Mouse (Mus musculus) left cerebral cortex, postnatal 10 days (tissue): ENCODE results near the gene Scgb1b30. TPM values are rescaled to one million over a fixed set of nuclear protein-coding genes. Genes with fewer than 3 reads are reported as not detected.
A peak's percentile ranks its signal among the peaks of the same experiment; 100 is the strongest.
"Not testable (repeated sequence)": the region's sequence is repeated elsewhere in the genome, so short reads cannot be mapped to it uniquely, and the experiment has no call there.

Experiments used
- DNase-seq, 2 experiments: peaks; one replicate each; pipeline ENCODE4 v3.0.0; 2021 to 2022; ENCODE audit warnings: low spot score in 2 of 2, mixed read lengths in 1 of 2; ENCODE audit errors: extremely low spot score in 1 of 2
- intact Hi-C: fragments of 180-260 bp; cut with DNase I; formaldehyde crosslinking; loops from one replicate; pipeline ENCODE4 v1.15.1; 2025
- total RNA-seq, 2 experiments: library from RNA; stranded (reverse); gene quantifications; 2 replicates each; pipeline ENCODE4 v1.2.3; 2021

Gene Scgb1b30
- total RNA-seq, result not detected

DNA sequence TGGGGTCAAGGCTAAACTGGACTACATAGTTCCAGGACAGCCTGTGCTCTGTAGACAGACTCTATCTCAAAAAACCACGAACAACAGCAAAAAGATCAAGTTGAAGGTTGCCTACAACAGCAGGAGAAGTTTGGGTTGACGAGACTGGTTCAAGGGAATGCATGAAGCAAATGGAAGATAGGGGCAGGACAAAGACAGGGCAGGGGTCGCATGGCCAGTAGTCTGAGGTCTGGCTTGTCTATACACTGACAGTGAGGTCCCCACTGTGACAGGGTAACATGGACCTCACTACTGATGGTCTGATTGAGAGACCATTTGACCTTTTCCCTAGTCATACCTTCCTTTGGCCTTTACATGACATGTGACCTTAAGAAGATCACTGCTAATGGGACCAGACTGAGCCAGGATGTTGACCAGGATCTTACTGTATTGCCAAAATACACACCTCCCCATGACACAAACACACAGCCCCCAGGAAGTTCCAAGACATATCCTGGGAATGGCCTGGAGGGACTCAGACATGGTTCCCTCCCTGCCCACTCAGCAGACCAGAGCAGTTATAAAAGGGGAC lies at the start of gene Scgb1b30:
Gene Scgb1b30 (plus strand): TSS at position 521 of the 571 bp plus-strand sequence.
- DNase-seq, result no peak
- intact Hi-C loops, result no loop called here

DNA sequence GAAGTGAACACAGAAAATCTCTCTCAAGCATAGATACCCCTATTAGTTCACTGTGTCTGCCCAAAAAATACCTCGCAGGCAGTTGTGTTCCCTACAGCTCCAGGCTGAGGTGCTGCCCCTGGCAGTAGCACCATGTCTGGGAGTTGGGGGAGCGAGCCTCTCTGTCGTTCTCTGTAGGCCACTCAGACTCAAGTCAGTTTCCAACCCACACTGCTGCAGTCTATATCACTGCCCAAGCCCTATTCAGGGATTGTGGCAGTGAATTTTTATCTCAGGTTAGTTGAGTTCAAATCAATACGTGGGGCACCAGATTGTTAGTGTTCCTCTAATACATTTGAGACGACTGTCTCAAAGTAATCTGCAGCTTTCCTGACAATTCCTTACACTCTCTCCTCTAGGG lies 27.1 kb upstream of the Scgb1b30 start:
- DNase-seq, intact Hi-C loops: not testable (repeated sequence)

DNA sequence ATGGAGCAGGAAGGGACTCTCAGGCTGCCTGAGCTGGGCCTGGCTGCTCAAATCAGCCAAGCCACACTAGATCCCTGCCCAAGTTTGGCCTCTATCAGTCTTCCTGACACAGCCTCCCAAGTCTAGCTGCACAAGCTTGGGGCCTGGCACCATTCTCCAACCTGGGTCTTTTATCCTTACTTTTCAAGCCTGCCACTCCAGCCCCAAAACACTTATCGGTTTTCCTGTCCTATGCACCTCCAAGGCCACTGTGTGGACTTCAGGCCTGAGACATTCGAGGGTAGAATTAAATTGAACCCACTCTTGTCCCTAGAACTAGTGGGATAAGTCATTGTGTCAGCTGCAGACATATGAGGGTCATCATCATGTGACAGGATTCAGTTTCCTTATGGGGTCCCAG lies 4.8 kb downstream of the Scgb1b30 start:
- intact Hi-C loops, result no loop called here
- no peak for DNase-seq

- DNase-seq, result no peak
- intact Hi-C loops, result no loop called here
These were observed 6.0 kb downstream of the Scgb1b30 start for GRCm38 (mm10) chr7:34101276-34101675.

GRCm38 (mm10) chr7:34109190-34109589 lies 14.0 kb downstream of the Scgb1b30 start:
- intact Hi-C loops, result no loop called here

GRCm38 (mm10) chr7:34116601-34117000 lies 21.4 kb downstream of the Scgb1b30 start:
- DNase-seq, result no peak
- intact Hi-C loops, result no loop called here

More at GRCm38 (mm10) chr7:34109190-34109589, 14.0 kb downstream of the Scgb1b30 start:
- no peak for DNase-seq

DNA sequence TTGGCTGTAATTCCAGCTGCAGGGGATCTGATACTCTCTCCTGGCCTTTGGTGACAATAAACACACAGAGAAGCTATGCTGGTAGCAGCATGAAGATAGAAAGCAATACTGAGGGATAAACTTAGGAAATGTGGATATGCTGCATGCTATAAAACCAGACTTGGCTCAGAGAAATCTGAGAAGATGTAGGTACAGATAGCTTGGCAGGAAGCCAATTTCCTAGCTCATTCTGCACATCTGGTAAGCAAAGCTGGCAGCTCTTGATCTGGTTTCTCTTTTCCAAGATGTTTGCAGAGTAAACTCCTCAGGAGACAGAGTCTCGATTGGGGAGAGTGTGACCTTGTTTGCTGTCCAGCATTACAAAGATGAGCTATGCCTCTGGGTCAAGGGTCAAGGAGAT lies 25.4 kb downstream of the Scgb1b30 start:
- intact Hi-C loops, DNase-seq: not testable (repeated sequence)

DNA sequence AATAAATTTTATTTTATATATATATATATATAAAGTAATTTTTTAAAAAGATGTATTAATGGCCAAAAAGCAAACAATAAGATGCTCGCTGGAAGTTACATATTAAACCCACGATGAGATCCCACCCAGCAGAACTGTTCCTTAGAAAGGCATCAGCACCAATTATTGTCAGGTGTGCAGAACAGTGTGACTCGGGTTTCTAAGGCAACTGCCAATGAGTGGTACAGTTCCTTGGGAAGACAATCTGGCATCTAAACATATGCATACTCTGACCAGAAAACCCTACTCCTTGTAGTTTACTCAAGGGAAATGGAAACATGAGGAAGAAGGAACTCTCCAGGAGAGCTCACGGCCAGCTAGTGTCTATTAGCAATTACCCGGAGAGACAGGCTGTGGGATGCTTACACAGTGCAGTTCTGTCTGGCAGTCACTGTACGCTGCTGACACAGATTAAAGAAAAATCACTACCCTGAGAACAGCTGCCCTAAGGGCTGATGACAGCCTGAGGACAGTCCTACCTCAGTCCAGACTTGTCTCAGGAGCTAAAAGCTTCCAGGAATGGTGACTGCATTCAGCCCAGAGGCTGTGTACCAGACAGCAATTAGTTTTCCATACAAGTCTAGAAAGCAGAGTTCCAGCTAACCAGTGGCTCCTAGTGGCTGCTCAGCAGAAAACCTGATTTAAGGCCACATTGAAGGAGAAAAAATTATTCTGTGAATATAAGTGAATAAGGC lies 27.9 kb downstream of the Scgb1b30 start:
- DNase-seq, result no peak
- intact Hi-C loops, result no loop called here

- intact Hi-C loops, result no loop called here
- DNase-seq, result no peak
These were observed 30.1 kb downstream of the Scgb1b30 start for GRCm38 (mm10) chr7:34125346-34125745.

- no peak for DNase-seq
- intact Hi-C loops, result no loop called here
These were observed 31.1 kb downstream of the Scgb1b30 start for GRCm38 (mm10) chr7:34126291-34126690.

DNA sequence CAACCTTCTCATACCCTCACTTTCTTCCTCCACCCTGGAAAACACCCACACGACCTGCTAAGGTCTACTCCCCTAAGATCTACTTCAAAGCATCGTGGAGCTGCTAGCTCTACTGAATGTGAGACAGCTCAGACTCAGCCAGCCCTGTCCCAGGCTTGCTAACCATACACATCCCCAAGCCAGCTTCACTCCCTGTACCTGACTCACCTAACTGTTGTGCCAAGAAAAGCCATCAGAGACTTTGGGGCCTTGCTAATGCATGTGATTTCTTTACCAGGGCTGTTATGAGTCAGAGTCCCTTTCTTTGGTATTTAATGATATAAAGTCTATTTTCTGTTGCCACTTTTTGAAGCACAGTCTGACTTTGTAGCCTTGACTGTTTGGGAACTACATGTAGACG lies 35.9 kb downstream of the Scgb1b30 start:
- intact Hi-C loops, result no loop called here
- no peak for DNase-seq

DNA sequence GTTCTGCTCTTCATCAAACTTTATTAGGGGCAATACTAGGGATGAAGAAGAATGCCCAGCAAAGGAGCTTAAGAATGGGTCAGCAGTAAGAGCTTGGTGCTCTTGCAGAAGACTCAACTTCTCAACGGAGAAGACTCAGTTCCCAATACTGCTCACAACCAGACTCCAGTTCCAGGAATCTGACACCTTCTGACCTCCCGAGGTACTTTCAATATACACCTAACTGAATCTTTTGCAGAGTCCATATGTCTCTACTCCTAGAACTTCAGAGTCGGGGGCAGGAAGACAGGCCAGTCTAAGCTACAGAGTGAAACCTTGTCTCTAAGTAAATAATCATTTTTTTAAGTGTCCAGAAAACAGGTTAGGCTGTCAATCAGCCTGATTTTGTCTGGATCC lies 36.7 kb downstream of the Scgb1b30 start:
- intact Hi-C loops, result no loop called here
- DNase-seq, result no peak

- intact Hi-C loops, result no loop called here
- peak in 1 of 2 experiments; percentile 70 for DNase-seq
These were observed 37.3 kb downstream of the Scgb1b30 start for GRCm38 (mm10) chr7:34132355-34133079.

DNA sequence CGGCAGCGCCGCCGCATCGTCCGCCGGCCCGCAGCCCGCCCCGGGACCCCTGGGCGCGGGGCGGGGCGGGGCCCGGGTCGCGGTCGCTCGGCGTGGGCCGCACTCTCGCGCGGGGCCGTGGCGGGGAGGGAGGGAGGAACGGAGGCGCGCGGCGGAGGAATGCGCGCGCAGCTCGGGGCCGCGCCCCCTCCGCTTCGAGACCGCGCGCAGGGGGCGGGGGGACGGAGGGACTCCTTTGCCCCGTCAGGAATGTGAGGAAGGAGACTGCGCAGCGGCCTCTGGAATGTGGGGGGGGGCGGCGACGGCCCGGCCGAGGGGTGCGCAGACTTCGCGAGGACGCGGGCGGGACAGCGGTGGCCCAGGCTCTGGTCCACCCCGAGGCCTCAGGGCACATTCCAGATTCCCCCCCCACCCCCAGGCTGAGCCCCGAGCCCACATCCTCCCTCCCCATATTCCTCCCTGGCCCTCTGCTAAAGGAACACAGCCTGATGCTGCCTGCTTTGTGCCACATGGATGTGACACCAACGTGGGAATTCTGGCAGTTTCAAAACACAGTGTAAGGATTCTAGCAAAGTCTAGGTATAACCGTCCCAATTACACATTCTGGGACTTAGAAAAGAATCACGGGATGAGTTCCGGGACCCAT lies 38.0 kb downstream of the Scgb1b30 start, which contains the start of gene Wtip:
Gene Wtip (minus strand): TSS at position 152 of the 646 bp plus-strand sequence.
- peak in 1 of 2 experiments; percentile 94 for DNase-seq
- intact Hi-C loops, result no loop called here

- intact Hi-C loops, result no loop called here
- no peak for DNase-seq
These were observed 39.1 kb downstream of the Scgb1b30 start for GRCm38 (mm10) chr7:34134336-34134735.

- intact Hi-C loops, result no loop called here
- no peak for DNase-seq
These were observed 44.3 kb downstream of the Scgb1b30 start for GRCm38 (mm10) chr7:34139493-34139892.

DNA sequence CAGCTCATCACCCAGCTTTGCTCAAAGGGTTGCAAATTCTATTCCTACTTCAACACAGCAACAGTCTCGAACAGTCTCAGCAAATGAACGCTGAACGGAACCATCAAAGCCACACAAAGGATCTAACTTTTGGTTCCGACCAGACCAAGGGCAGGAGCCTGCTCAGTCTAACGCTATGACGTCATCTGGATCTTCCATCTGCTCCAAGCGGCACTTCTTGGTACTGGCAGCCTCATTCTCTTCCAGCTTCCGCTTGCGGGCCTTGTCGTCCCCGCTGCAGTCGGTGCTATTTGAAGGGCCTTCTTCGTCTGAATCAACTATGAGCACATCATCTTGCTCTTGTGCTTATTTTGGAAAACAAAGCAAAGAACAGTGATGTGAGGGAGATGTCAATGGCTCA lies 45.9 kb downstream of the Scgb1b30 start:
- intact Hi-C loops, result no loop called here
- no peak for DNase-seq

DNA sequence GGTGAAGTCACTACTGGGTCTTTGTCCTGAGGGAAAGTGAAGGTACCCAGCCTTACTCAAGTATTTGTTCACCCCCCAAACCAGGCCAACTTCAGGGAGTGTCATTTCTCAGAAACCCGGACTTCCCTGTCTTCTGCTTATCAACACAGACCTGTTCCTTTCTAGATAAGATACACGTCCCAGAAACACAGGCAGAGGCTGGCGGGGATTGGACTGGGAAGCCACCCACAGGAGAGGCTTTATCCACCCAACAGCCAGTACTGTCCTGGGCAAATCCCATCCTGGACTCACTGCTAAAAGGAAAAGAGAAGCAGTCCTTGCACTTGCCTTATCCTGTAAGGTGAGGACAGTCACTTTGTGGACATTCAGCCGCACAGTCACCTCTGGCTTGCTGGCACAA lies 52.0 kb downstream of the Scgb1b30 start:
- no peak for DNase-seq
- intact Hi-C loops, result no loop called here
